21 mouse cellular contexts compared by ENCODE assay signal in the genomic region with DNA sequence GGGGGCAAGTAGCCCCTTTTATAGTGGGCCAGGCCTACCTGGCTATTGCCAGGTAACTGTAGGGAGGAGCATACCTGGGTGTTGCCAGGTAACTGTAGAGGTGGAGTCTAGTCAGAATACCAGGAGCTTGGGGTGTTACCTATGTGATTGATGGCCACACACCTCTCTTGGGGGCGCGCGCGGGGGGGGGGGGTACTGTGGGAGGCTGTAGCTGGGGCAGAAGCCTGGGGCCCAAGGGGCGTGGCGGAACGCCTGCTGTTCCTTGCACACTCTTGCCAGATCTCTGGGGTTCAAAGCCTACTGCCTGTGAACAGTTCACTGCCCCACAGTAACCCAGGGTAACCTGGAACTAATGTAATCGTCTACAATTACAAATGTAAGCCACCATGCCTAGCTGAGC.
DNase-seq lines count a peak whose midpoint lies in the region; ATAC-seq and TF ChIP-seq lines count a peak whose summit lies in the region.
"Had no signal": no experiment of that assay in that cellular context is flagged by ENCODE, and none has a peak within 500 bp of the region (broad histone marks: within the 10 kb centered on the region; RNA-seq: fewer than 3 reads in every experiment).

No protein-coding gene starts in this region.

- DNase-seq in hindbrain, postnatal 0 days (ENCODE audit: low spot score), result no peak
- DNase-seq in lung, postnatal 10 days, result no peak
- DNase-seq in B cell, adult 2 months, result no peak
- DNase-seq: adrenal gland, postnatal 14 days; cerebellum, adult 9-11 months; gastrocnemius, adult 2 months; heart, adult 11 months; kidney, adult 11 months; kidney, postnatal 4 days; layer of hippocampus, adult 9-11 months; lung, postnatal 14 days; retina, postnatal 1 day; thymus, postnatal 36 days had no signal

- no peaks in the 10 kb centered on the region for H3K4me1 ChIP-seq in hindbrain, embryonic 15.5 days (replicated peaks)
- H3K4me1 ChIP-seq in hindbrain, postnatal 0 days (ENCODE audit: insufficient read depth, low read length), result no peaks in the 10 kb centered on the region
- no peaks in the 10 kb centered on the region; the same call in 1 of the 2 replicates for H3K4me1 ChIP-seq in lung, embryonic 16.5 days (replicated peaks; ENCODE audit: control insufficient read depth, insufficient read depth, low read length)
- H3K4me1 ChIP-seq in embryonic facial prominence, embryonic 15.5 days, result no peaks in the 10 kb centered on the region
- H3K4me1 ChIP-seq in stomach, embryonic 16.5 days (ENCODE audit: control insufficient read depth, insufficient read depth, low read length), result no peaks in the 10 kb centered on the region
- H3K4me1 ChIP-seq: forebrain, embryonic 12.5 days; liver, embryonic 15.5 days had no signal

- H3K4me2 ChIP-seq in hindbrain, embryonic 15.5 days, result no peak overlapping the region
- H3K4me2 ChIP-seq in hindbrain, postnatal 0 days (ENCODE audit: low read depth, low read length), result no peak overlapping the region
- H3K4me2 ChIP-seq in lung, embryonic 16.5 days (ENCODE audit: low read depth, low read length), result no peak overlapping the region
- no peak overlapping the region for H3K4me2 ChIP-seq in embryonic facial prominence, embryonic 15.5 days (replicated peaks)
- no peak overlapping the region for H3K4me2 ChIP-seq in stomach, embryonic 16.5 days (ENCODE audit: low read depth, low read length)
- H3K4me2 ChIP-seq: forebrain, embryonic 12.5 days; hindbrain, embryonic 12.5 days; liver, embryonic 15.5 days had no signal

- ATAC-seq in hindbrain, embryonic 15.5 days (ENCODE audit: low FRiP score, low read depth), result peak; percentile 38; the same call in 1 of the 2 replicates
- no peak for ATAC-seq in hindbrain, postnatal 0 days
- ATAC-seq in lung, embryonic 16.5 days (ENCODE audit: low read depth), result peak; percentile 52
- peak; percentile 60; the same call in 1 of the 2 replicates for ATAC-seq in embryonic facial prominence, embryonic 15.5 days (ENCODE audit: insufficient number of reproducible peaks, low FRiP score, low TSS enrichment, low read depth)
- ATAC-seq in stomach, embryonic 16.5 days (ENCODE audit: insufficient read depth, low FRiP score), result peak; percentile 53; the same call in 1 of the 2 replicates
- ATAC-seq: Patski had no signal

- H3K4me3 ChIP-seq in hindbrain, embryonic 15.5 days, result no peak overlapping the region
- H3K4me3 ChIP-seq in hindbrain, postnatal 0 days (ENCODE audit: low read length), result no peak overlapping the region
- H3K4me3 ChIP-seq in lung, embryonic 16.5 days (ENCODE audit: low read length), result no peak overlapping the region
- no peak overlapping the region for H3K4me3 ChIP-seq in embryonic facial prominence, embryonic 15.5 days (replicated peaks)
- H3K4me3 ChIP-seq in stomach, embryonic 16.5 days (replicated peaks; ENCODE audit: low read length), result no peak overlapping the region
- H3K4me3 ChIP-seq: forebrain, embryonic 12.5 days; gastrocnemius, adult 2 months; hindbrain, embryonic 12.5 days; liver, embryonic 15.5 days had no signal

- no peaks in the 10 kb centered on the region for H3K36me3 ChIP-seq in hindbrain, embryonic 15.5 days
- no peaks in the 10 kb centered on the region for H3K36me3 ChIP-seq in hindbrain, postnatal 0 days (ENCODE audit: insufficient read depth, low read length)
- no peaks in the 10 kb centered on the region for H3K36me3 ChIP-seq in lung, embryonic 16.5 days (ENCODE audit: control insufficient read depth, insufficient read depth, low read length)
- no peaks in the 10 kb centered on the region for H3K36me3 ChIP-seq in embryonic facial prominence, embryonic 15.5 days
- H3K36me3 ChIP-seq in stomach, embryonic 16.5 days (ENCODE audit: control insufficient read depth, insufficient read depth, low read length), result no peaks in the 10 kb centered on the region
- H3K36me3 ChIP-seq: forebrain, embryonic 12.5 days; hindbrain, embryonic 12.5 days; liver, embryonic 15.5 days had no signal

- no peak overlapping the region for H3K9ac ChIP-seq in hindbrain, embryonic 15.5 days
- no peak overlapping the region for H3K9ac ChIP-seq in hindbrain, postnatal 0 days (replicated peaks; ENCODE audit: low read length)
- no peak overlapping the region for H3K9ac ChIP-seq in lung, embryonic 16.5 days (ENCODE audit: low read length)
- no peak overlapping the region for H3K9ac ChIP-seq in embryonic facial prominence, embryonic 15.5 days
- H3K9ac ChIP-seq in stomach, embryonic 16.5 days (ENCODE audit: low read length), result no peak overlapping the region
- H3K9ac ChIP-seq: forebrain, embryonic 12.5 days; hindbrain, embryonic 12.5 days; liver, embryonic 15.5 days had no signal

- H3K27me3 ChIP-seq in hindbrain, embryonic 15.5 days, result no peaks in the 10 kb centered on the region
- no peaks in the 10 kb centered on the region for H3K27me3 ChIP-seq in hindbrain, postnatal 0 days (ENCODE audit: insufficient read depth, low read length)
- H3K27me3 ChIP-seq in lung, embryonic 16.5 days (ENCODE audit: control insufficient read depth, insufficient read depth, low read depth, low read length), result no peaks in the 10 kb centered on the region
- H3K27me3 ChIP-seq in embryonic facial prominence, embryonic 15.5 days, result no peaks in the 10 kb centered on the region
- no peaks in the 10 kb centered on the region for H3K27me3 ChIP-seq in stomach, embryonic 16.5 days (ENCODE audit: control insufficient read depth, insufficient read depth, low read length)
- H3K27me3 ChIP-seq: forebrain, embryonic 12.5 days; liver, embryonic 15.5 days; Patski had no signal

- no peaks in the 10 kb centered on the region for H3K9me3 ChIP-seq in hindbrain, embryonic 15.5 days
- no peaks in the 10 kb centered on the region for H3K9me3 ChIP-seq in hindbrain, postnatal 0 days (ENCODE audit: low read length)
- H3K9me3 ChIP-seq in lung, embryonic 16.5 days (ENCODE audit: control insufficient read depth, low read length), result no peaks in the 10 kb centered on the region
- H3K9me3 ChIP-seq in embryonic facial prominence, embryonic 15.5 days (replicated peaks), result no peaks in the 10 kb centered on the region
- no peaks in the 10 kb centered on the region for H3K9me3 ChIP-seq in stomach, embryonic 16.5 days (replicated peaks; ENCODE audit: control insufficient read depth, low read length)
- H3K9me3 ChIP-seq: forebrain, embryonic 12.5 days; hindbrain, embryonic 12.5 days; liver, embryonic 15.5 days had no signal

- no peak for TF ChIP-seq CTCF in hindbrain, postnatal 0 days (IDR thresholded peaks at IDR 0.05; ENCODE audit: low read depth)

- H3K27ac ChIP-seq in hindbrain, embryonic 15.5 days (replicated peaks), result no peak overlapping the region
- H3K27ac ChIP-seq in hindbrain, postnatal 0 days, result no peak overlapping the region
- no peak overlapping the region for H3K27ac ChIP-seq in lung, embryonic 16.5 days (ENCODE audit: low read length)
- no peak overlapping the region for H3K27ac ChIP-seq in embryonic facial prominence, embryonic 15.5 days (replicated peaks)
- H3K27ac ChIP-seq in stomach, embryonic 16.5 days (ENCODE audit: low read length), result no peak overlapping the region
- H3K27ac ChIP-seq: forebrain, embryonic 12.5 days; gastrocnemius, adult 2 months; hindbrain, embryonic 12.5 days; liver, embryonic 15.5 days had no signal

- 37% methylated on average over 8 of the region's 8 CpGs for WGBS in hindbrain, embryonic 15.5 days
- WGBS in hindbrain, postnatal 0 days, result 47% methylated on average over 8 of the region's 8 CpGs
- WGBS in lung, embryonic 16.5 days, result 36% methylated on average over 8 of the region's 8 CpGs
- 45% methylated on average over 8 of the region's 8 CpGs for WGBS in embryonic facial prominence, embryonic 15.5 days
- 46% methylated on average over 4 of the region's 8 CpGs for WGBS in stomach, embryonic 16.5 days
